Mouse (Mus musculus): ENCODE data around the gene Tubg1. TPM values are rescaled to one million over a fixed set of nuclear protein-coding genes. Genes with fewer than 3 reads are reported as not detected.

The Tubg1 gene
- polyA plus RNA-seq, 1 experiment from 2014 or later, result 24.7 TPM

GRCm38 (mm10) chr11:101085617-101086322 lies 34.0 kb upstream of the Tubg1 start:
- H3K27ac ChIP-seq, result peak overlapping the region; percentile 62; the same call in 1 of the 2 replicates
- H3K36me3 ChIP-seq (ENCODE audit: inconsistent target), result peaks cover 14% of the 10 kb centered on the region
- peaks cover 15% of the 10 kb centered on the region for H3K79me2 ChIP-seq (ENCODE audit: inconsistent target)
- no peak overlapping the region for H3K4me3 ChIP-seq (ENCODE audit: inconsistent target)
- 96% methylated on average over 18 of the region's 18 CpGs for WGBS (ENCODE audit: missing documents)

GRCm38 (mm10) chr11:101086323-101086674 lies 33.4 kb upstream of the Tubg1 start:
- H3K27ac ChIP-seq, result peak overlapping the region; percentile 62
- H3K36me3 ChIP-seq (ENCODE audit: inconsistent target), result peaks cover 19% of the 10 kb centered on the region
- 84% methylated on average over 6 of the region's 6 CpGs for WGBS (ENCODE audit: missing documents)
- peak overlapping the region; percentile 83 for H3K4me3 ChIP-seq (ENCODE audit: inconsistent target)
- peaks cover 15% of the 10 kb centered on the region for H3K79me2 ChIP-seq (ENCODE audit: inconsistent target)

DNA sequence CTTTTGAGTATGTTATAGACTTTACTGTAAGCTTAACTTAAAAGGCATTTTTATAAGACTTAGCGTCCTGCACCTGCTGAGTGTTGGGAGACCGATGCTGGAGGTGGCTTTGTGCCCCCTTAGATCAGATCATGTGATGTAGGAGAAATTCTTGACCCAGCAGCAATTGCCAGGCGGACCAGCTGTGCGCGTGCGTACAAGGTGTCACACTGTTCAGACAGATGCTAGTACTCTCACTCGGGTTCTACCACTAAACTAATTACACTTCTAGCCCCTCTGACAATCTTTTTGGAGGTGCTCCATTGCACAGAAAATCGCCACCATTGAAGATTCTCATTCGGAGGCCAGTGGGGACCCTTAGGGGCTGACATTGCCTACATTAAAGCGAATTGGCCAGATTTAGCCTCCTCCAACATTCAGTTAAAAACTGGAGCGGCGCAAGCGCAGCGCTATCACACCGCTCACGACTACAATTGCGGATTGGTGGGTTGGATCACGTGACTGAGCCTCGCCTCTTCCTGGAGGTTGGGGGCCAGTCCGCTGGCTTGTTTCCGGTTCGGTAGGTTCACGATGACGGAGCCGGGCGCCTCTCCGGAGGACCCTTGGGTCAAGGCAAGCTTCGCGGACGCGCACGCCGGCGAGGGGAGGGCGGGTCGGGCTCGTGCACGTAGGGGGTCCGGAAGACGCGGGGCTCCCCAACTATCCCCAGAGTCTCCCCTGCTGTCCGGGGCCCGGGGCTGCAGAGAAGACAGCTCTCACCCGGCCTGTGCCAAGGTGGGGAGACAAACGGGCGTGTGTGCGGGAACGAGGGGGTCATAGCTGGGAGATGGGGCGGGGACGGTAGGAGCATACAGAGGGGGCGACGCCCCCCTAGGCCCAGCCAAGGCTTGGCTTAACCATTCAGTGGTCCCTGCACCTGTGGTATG lies 32.7 kb upstream of the Tubg1 start, which contains the start of gene Mlx:
TSS of gene Mlx (plus strand) at position 522 of the 926 bp plus-strand sequence.
- Histone ChIP-seq H3K36me3 (ENCODE audit: inconsistent target) (peaks cover 25% of the 10 kb centered on the region), H3K79me2 (ENCODE audit: inconsistent target) (peaks cover 15% of the 10 kb centered on the region), H3K27ac (peak within 1 kb of the TSS; percentile 62), H3K4me3 (ENCODE audit: inconsistent target) (peak within 1 kb of the TSS; percentile 83)
- under 1% methylated on average over 50 of the region's 52 CpGs for WGBS (ENCODE audit: missing documents)

DNA sequence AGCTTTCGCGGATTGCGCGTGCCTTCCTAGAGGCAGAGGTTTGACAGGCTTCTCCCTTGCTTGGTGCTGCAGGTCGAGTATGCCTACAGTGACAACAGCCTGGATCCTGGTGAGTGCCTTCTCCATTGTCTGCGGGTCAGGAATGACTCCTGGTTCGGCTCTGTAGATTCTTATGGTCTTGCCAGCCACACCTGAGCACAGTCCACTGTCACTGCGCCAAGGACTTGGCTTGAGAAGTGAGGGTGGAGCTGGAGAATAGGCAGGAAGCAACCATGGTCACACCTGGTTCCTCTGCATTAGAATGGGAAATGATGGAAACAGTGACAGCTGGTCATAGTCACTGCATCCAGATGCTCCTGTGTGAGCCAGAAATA lies 32.1 kb upstream of the Tubg1 start:
- 11% methylated on average over 8 of the region's 8 CpGs for WGBS (ENCODE audit: missing documents)
- peak overlapping the region; percentile 83 for H3K4me3 ChIP-seq (ENCODE audit: inconsistent target)
- H3K36me3 ChIP-seq (ENCODE audit: inconsistent target), result peaks cover 32% of the 10 kb centered on the region
- peak overlapping the region; percentile 57 for H3K27ac ChIP-seq
- peaks cover 15% of the 10 kb centered on the region for H3K79me2 ChIP-seq (ENCODE audit: inconsistent target)

DNA sequence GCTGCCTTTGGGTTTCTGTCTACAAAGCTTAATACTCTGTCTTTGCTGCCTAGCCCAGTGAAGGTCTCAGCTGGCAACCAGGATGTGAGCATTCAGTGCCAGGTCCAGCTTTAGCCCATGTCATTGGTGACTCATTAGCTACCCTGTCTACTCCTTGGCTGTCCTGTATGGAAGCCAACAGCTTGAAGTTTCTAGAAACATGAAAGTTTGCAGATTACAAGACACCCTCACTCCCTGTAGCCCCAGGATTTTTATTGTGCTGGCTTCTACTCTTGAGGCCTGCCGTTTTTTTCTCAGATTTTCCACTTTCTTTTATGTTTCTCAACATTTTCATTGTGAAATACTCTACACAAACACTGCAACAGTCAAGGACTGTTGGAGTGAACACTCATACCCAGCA lies 29.8 kb upstream of the Tubg1 start:
- Histone ChIP-seq H3K4me3 (ENCODE audit: inconsistent target) (no peak overlapping the region), H3K79me2 (ENCODE audit: inconsistent target) (peaks cover 15% of the 10 kb centered on the region), H3K36me3 (ENCODE audit: inconsistent target) (peaks cover 33% of the 10 kb centered on the region), H3K27ac (no peak overlapping the region)
- WGBS (ENCODE audit: missing documents), result 43% methylated on average over 1 of the region's 1 CpGs

DNA sequence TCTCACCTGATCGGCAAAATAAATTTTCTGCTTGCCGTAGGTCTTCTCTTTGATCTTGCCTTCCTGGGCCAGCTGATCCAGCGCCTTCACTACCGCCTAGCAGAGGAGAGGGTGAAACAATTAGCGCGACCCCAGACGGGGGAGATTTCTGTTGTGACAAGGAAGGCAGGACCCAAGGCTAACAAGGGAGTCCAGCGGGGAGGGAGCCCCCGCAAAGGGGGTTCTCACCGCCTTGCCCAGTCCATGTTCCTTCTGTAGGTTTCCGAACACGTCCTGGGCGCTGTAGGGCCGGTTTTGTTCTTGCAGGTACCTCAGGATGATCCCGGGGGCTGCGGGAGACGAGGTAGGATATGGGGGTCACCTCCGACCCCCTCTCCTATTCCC lies 24.8 kb upstream of the Tubg1 start:
- H3K79me2 ChIP-seq (ENCODE audit: inconsistent target), result no peaks in the 10 kb centered on the region
- WGBS (ENCODE audit: missing documents), result 2% methylated on average over 17 of the region's 18 CpGs
- H3K4me3 ChIP-seq (ENCODE audit: inconsistent target), result peak overlapping the region; percentile 77
- H3K36me3 ChIP-seq (ENCODE audit: inconsistent target), result peaks cover 52% of the 10 kb centered on the region
- H3K27ac ChIP-seq, result peak overlapping the region; percentile 86

GRCm38 (mm10) chr11:101095314-101096024 lies 24.3 kb upstream of the Tubg1 start, which contains the start of gene Psmc3ip:
Gene Psmc3ip (minus strand): TSS chr11:101095436.
- WGBS (ENCODE audit: missing documents), result under 1% methylated on average over 41 of the region's 43 CpGs
- Histone ChIP-seq H3K27ac (peak within 1 kb of the TSS; percentile 86), H3K36me3 (ENCODE audit: inconsistent target) (peaks cover 52% of the 10 kb centered on the region), H3K4me3 (ENCODE audit: inconsistent target) (peak within 1 kb of the TSS; percentile 77), H3K79me2 (ENCODE audit: inconsistent target) (no peaks in the 10 kb centered on the region)

- Histone ChIP-seq H3K27ac (no peak overlapping the region), H3K79me2 (ENCODE audit: inconsistent target) (peaks cover 4% of the 10 kb centered on the region; the same call in 1 of the 2 replicates), H3K36me3 (ENCODE audit: inconsistent target) (peaks cover 56% of the 10 kb centered on the region), H3K4me3 (ENCODE audit: inconsistent target) (no peak overlapping the region)
- WGBS (ENCODE audit: missing documents), result 87% methylated on average over 8 of the region's 8 CpGs
These were observed 21.5 kb upstream of the Tubg1 start for GRCm38 (mm10) chr11:101098231-101098630.

GRCm38 (mm10) chr11:101103011-101103410 lies 16.7 kb upstream of the Tubg1 start:
- peaks cover 80% of the 10 kb centered on the region for H3K36me3 ChIP-seq (ENCODE audit: inconsistent target)
- H3K27ac ChIP-seq, result no peak overlapping the region
- peaks cover 47% of the 10 kb centered on the region for H3K79me2 ChIP-seq (ENCODE audit: inconsistent target)
- no peak overlapping the region for H3K4me3 ChIP-seq (ENCODE audit: inconsistent target)
- WGBS (ENCODE audit: missing documents), result 100% methylated on average over 5 of the region's 5 CpGs

- H3K27ac ChIP-seq, result no peak overlapping the region
- H3K79me2 ChIP-seq (ENCODE audit: inconsistent target), result peaks cover 100% of the 10 kb centered on the region
- no peak overlapping the region for H3K4me3 ChIP-seq (ENCODE audit: inconsistent target)
- peaks cover 18% of the 10 kb centered on the region; the same call in 1 of the 2 replicates for H3K36me3 ChIP-seq (ENCODE audit: inconsistent target)
- 87% methylated on average over 4 of the region's 4 CpGs for WGBS (ENCODE audit: missing documents)
These were observed 10.4 kb upstream of the Tubg1 start for GRCm38 (mm10) chr11:101109351-101109750.

GRCm38 (mm10) chr11:101110708-101111107 lies 9.0 kb upstream of the Tubg1 start:
- 95% methylated on average over 5 of the region's 5 CpGs for WGBS (ENCODE audit: missing documents)
- peaks cover 98% of the 10 kb centered on the region for H3K79me2 ChIP-seq (ENCODE audit: inconsistent target)
- no peak overlapping the region for H3K27ac ChIP-seq
- H3K36me3 ChIP-seq (ENCODE audit: inconsistent target), result peaks cover 6% of the 10 kb centered on the region; the same call in 1 of the 2 replicates
- no peak overlapping the region for H3K4me3 ChIP-seq (ENCODE audit: inconsistent target)

DNA sequence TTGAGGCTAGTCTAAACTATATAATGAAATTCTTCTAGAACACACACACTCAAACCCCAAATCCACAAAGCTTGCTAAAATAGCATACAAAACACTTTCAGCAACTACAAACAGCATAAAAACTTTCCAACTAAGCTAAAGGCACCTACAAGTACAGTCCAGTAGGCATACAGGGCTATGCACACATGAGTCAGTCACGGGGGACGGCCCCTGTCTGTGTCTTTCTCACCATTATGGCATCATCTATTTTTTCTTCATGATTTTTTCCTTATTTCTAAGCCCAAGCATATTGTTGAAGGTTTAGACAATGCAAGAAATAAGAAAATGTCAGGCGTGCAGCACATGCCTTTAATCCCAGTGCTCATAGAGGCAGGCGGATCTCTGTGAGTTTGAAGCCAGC lies 8.6 kb upstream of the Tubg1 start:
- Histone ChIP-seq H3K36me3 (ENCODE audit: inconsistent target) (peaks cover under 1% of the 10 kb centered on the region; the same call in 1 of the 2 replicates), H3K27ac (no peak overlapping the region), H3K4me3 (ENCODE audit: inconsistent target) (no peak overlapping the region), H3K79me2 (ENCODE audit: inconsistent target) (peaks cover 96% of the 10 kb centered on the region)
- 94% methylated on average over 4 of the region's 4 CpGs for WGBS (ENCODE audit: missing documents)

- Histone ChIP-seq H3K79me2 (ENCODE audit: inconsistent target) (peaks cover 96% of the 10 kb centered on the region), H3K4me3 (ENCODE audit: inconsistent target) (no peak overlapping the region), H3K27ac (no peak overlapping the region), H3K36me3 (ENCODE audit: inconsistent target) (no peaks in the 10 kb centered on the region)
- WGBS (ENCODE audit: missing documents), result 94% methylated on average over 3 of the region's 3 CpGs
These were observed 7.6 kb upstream of the Tubg1 start for GRCm38 (mm10) chr11:101112186-101112585.

GRCm38 (mm10) chr11:101115564-101115963 lies 4.2 kb upstream of the Tubg1 start:
- Histone ChIP-seq H3K4me3 (ENCODE audit: inconsistent target) (no peak overlapping the region), H3K27ac (peak overlapping the region; percentile 85), H3K79me2 (ENCODE audit: inconsistent target) (peaks cover 87% of the 10 kb centered on the region), H3K36me3 (ENCODE audit: inconsistent target) (no peaks in the 10 kb centered on the region)
- WGBS (ENCODE audit: missing documents), result 0% methylated on average over 2 of the region's 2 CpGs

Data from macrophage (primary cell).